Mouse (Mus musculus): Measurements from ENCODE around the gene Vmn2r120. TPM values are rescaled to one million over a fixed set of nuclear protein-coding genes. Genes with fewer than 3 reads are reported as not detected.
"Not testable (repeated sequence)": the region's sequence is repeated elsewhere in the genome, so short reads cannot be mapped to it uniquely, and the experiment has no call there.

Gene Vmn2r120
- polyA plus RNA-seq (2012; rRNA removed): not detected in 2 replicates

DNA sequence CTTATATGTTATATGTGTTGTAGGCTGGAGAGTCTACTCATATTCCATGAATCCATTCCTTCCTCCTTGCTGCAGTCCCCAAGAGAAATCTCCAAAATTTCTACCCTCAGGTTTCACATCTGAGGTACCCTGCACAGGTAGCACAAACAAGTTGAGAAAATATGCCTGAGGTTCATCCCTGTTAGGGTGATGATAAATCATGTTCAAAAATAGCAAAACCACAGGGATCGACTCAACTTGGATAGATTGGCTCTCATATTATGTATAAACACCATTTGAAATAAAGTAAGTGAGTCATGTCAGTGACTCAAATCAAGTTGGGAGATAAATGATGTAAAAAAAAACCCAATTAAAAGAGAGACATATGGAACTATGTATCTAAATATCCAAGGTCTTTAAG is at the start of gene Vmn2r120:
TSS of gene Vmn2r120 (minus strand) at position 101 of the 400 bp plus-strand sequence.
- no peak for TF ChIP-seq POLR2A (IDR thresholded peaks at IDR 0.05; ENCODE audit: borderline replicate concordance, extremely low read depth, insufficient read depth, insufficient read length, poor library complexity, severe bottlenecking)
- TF ChIP-seq CTCF (IDR thresholded peaks at IDR 0.05; ENCODE audit: borderline replicate concordance, extremely low read depth, insufficient read depth, insufficient read length): no peak
- DNase-seq (ENCODE audit: low read depth): no peak

DNA sequence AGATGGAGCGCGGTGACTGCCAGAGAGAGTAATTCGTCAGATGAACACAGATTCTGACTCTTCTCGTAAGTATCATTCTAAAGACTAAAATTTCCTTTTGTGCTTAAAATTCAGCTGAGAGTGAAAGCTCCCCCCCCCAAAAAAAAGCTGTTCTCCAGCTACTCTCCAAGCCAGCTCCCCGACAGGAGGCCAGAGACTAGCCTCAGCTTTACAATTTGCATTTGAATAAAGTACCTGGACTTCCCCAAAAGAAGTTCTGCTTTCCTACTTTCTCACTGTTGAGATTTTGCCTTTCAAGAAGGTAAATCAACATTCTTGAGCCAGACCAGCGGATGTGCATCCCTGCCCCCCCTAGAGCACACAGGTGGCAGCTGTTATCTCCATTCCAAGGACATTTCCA is 42.0 kb upstream of the Vmn2r120 start:
- not testable (repeated sequence) for DNase-seq (ENCODE audit: low read depth)

DNA sequence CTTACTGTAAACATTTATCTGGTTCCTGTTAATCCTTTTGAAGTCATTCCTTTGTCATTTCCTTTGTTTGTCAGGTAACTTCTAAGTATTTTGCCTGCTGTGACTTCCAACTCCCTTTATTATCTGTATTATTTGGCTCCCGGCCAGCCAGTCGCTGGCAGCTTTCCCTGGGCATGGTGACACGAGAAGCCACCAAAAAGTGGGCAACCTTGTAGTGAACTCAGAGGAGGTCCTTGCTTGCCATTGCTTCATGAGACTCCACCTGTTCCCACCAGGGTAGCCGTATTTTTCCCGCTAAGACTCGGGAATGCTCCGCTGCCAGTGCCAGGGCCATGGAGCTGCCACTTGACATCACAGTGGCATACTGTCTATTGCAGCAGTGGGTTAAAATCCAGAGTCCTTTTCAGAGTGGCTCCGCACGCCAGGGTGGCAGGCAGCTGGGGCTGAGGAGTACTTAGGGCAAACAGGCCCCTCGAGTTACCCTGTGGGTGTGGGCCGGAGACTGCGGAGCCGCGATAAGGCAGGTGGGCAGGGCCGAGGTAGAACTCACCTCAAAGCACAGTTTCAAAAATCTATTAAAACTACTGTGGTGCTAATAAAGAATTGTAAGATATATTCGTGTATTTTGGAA is 28.9 kb upstream of the Vmn2r120 start:
- TF ChIP-seq CTCF (IDR thresholded peaks at IDR 0.05; ENCODE audit: borderline replicate concordance, extremely low read depth, insufficient read depth, insufficient read length): no peak
- no peak for TF ChIP-seq POLR2A (IDR thresholded peaks at IDR 0.05; ENCODE audit: borderline replicate concordance, extremely low read depth, insufficient read depth, insufficient read length, poor library complexity, severe bottlenecking)
- DNase-seq (ENCODE audit: low read depth): peak; percentile 3

Other genes starting within 250 kb of the Vmn2r120 start
- gene Adgre1, start 186.8 kb downstream of the Vmn2r120 start, polyA plus RNA-seq (2012; rRNA removed): 3.0 and 3.8 TPM in 2 replicates
- gene Gm21834, start 196.7 kb upstream of the Vmn2r120 start, polyA plus RNA-seq (2012; rRNA removed): not detected in 2 replicates
- gene Cntnap5c, start 224.1 kb upstream of the Vmn2r120 start, polyA plus RNA-seq (2012; rRNA removed): 1.6 and 2.0 TPM in 2 replicates